Mouse (Mus musculus): Measurements from ENCODE around the gene Lin52.

DNA sequence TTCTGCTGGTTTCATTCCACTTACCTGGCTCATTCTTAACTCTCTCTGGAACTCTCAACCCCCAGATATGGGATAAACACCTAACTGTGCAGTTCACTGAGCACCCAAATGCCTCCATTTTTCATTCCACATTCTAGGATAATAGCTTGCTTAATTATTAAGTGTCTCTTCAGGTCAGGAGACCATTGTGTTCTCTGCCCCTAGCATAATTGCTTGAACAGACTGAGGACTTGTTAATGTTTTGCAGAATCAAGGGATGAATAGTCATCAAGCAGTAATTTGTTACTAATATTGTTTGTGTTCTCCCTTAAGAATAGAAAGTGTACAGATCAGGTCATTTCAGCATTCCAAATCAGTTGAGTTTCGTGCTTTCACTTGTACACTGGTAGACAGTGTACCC lies 3.8 kb upstream of the Lin52 start:
- TF ChIP-seq EP300 (optimal IDR thresholded peaks at IDR 0.05) = no peak
- TF ChIP-seq CTCF (IDR thresholded peaks at IDR 0.05; ENCODE audit: low read depth) = no peak
